Mouse (Mus musculus): ENCODE data around the gene Prnp. TPM values are rescaled to one million over a fixed set of nuclear protein-coding genes. Genes with fewer than 3 reads are reported as not detected.

The Prnp gene
- polyA plus RNA-seq, 1 experiment: 4.8 TPM

DNA sequence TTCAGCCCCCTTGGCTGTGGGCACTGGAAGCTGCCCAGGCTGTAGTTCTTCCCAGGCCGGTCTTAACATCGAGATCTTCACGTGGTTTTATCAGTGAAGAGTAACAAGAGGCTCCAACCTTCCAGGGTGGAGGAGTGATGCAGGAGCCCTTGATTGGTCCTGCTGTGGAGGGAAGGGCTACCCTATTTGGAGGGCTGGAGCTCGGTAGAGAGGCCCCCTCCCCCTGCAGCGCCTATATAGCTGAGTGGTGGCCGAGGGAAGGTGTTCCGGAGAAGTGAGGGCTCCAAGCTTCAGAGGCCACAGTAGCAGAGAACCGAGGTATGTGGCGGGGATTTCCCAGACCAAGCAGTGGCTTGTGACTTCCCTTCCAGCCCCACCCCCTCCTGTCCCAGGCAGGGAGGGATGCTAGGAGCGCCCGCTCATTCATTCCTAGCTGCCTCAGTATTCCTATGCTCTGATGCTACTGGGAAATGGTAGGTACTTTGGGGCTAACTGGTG, 40.9 kb downstream of the Prnp start, which contains the start of gene Prnd:
Gene Prnd (plus strand): TSS at position 264 of the 498 bp plus-strand sequence.
- peaks cover 75% of the 10 kb centered on the region for H3K27me3 ChIP-seq (ENCODE audit: control insufficient read depth)

DNA sequence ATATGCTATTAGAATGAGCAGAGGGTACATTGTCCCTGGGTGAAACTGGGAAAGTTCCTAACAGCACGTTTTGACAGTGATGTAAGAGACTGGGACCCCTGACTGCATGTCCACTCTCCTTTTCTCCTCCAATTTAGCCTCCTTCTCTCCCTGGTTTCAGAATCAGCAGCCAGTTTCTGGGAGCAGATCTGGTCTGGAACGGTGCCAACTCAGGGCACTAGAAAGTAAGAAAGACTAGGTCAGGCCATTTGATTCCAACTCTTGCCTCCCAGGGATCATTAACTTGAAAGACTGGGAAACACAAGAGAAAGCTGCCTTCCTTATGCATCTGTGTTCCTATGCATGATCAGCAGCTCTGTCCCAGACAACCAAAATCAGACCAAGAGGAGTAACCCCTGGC, 42.7 kb downstream of the Prnp start:
- Histone ChIP-seq H3K27me3 (ENCODE audit: control insufficient read depth) (peaks cover 66% of the 10 kb centered on the region), H3K4me1 (ENCODE audit: control insufficient read depth) (peaks cover 6% of the 10 kb centered on the region), H3K36me3 (ENCODE audit: control insufficient read depth) (no peaks in the 10 kb centered on the region), H3K4me3 (replicated peaks) (no peak overlapping the region), H3K9me3 (ENCODE audit: control insufficient read depth, low read length) (no peaks in the 10 kb centered on the region)
- TF ChIP-seq TAL1 (IDR thresholded peaks at IDR 0.05; ENCODE audit: low read length) (no peak), GATA1 (IDR thresholded peaks at IDR 0.05; ENCODE audit: low read length) (no peak)

More for the DNA sequence above, 40.9 kb downstream of the Prnp start, which contains the start of gene Prnd:
- TF ChIP-seq GATA1 (IDR thresholded peaks at IDR 0.05; ENCODE audit: low read length) (no peak), TAL1 (IDR thresholded peaks at IDR 0.05; ENCODE audit: low read length) (no peak)
- Histone ChIP-seq H3K4me3 (replicated peaks) (no peak within 1 kb of the TSS), H3K36me3 (ENCODE audit: control insufficient read depth) (no peaks in the 10 kb centered on the region), H3K4me1 (ENCODE audit: control insufficient read depth) (peaks cover 6% of the 10 kb centered on the region), H3K9me3 (ENCODE audit: control insufficient read depth, low read length) (no peaks in the 10 kb centered on the region)

DNA sequence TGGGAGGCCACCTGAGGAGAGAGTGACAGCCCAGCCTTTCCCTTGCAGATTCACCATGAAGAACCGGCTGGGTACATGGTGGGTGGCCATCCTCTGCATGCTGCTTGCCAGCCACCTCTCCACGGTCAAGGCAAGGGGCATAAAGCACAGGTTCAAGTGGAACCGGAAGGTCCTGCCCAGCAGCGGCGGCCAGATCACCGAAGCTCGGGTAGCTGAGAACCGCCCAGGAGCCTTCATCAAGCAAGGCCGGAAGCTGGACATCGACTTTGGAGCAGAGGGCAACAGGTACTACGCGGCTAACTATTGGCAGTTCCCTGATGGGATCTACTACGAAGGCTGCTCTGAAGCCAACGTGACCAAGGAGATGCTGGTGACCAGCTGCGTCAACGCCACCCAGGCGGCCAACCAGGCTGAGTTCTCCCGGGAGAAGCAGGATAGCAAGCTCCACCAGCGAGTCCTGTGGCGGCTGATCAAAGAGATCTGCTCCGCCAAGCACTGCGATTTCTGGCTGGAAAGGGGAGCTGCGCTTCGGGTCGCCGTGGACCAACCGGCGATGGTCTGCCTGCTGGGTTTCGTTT, 43.3 kb downstream of the Prnp start:
- TF ChIP-seq GATA1 (IDR thresholded peaks at IDR 0.05; ENCODE audit: low read length): no peak

DNA sequence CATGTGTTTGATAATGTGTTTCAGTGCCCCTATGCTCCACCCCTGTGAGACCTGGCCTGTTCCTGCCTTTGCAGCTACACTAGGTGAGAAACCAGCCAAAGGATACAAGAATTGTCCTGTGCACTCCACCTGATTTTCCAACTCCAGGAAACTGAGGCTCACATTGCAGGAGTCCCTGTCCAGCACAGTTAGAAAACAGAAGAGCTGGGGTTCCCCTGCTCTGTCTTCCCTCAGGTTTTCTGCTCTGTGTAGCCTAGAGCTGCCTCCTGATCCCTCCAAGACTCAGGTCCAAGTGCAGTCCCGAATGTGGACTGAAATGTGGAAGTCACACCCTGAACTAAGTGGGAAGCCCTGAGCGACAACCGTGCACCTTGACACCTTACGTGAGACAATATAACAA, 44.0 kb downstream of the Prnp start:
- Histone ChIP-seq H3K4me3 (replicated peaks) (no peak overlapping the region), H3K27me3 (ENCODE audit: control insufficient read depth) (peaks cover 58% of the 10 kb centered on the region), H3K9me3 (ENCODE audit: control insufficient read depth, low read length) (no peaks in the 10 kb centered on the region), H3K36me3 (ENCODE audit: control insufficient read depth) (no peaks in the 10 kb centered on the region), H3K4me1 (ENCODE audit: control insufficient read depth) (peaks cover 6% of the 10 kb centered on the region)
- TF ChIP-seq GATA1 (IDR thresholded peaks at IDR 0.05; ENCODE audit: low read length) (no peak), TAL1 (IDR thresholded peaks at IDR 0.05; ENCODE audit: low read length) (no peak)

More for the DNA sequence above, 43.3 kb downstream of the Prnp start:
- H3K36me3 ChIP-seq (ENCODE audit: control insufficient read depth): no peaks in the 10 kb centered on the region
- peaks cover 62% of the 10 kb centered on the region for H3K27me3 ChIP-seq (ENCODE audit: control insufficient read depth)
- peaks cover 6% of the 10 kb centered on the region for H3K4me1 ChIP-seq (ENCODE audit: control insufficient read depth)
- H3K4me3 ChIP-seq (replicated peaks): no peak overlapping the region
- H3K9me3 ChIP-seq (ENCODE audit: control insufficient read depth, low read length): no peaks in the 10 kb centered on the region

DNA sequence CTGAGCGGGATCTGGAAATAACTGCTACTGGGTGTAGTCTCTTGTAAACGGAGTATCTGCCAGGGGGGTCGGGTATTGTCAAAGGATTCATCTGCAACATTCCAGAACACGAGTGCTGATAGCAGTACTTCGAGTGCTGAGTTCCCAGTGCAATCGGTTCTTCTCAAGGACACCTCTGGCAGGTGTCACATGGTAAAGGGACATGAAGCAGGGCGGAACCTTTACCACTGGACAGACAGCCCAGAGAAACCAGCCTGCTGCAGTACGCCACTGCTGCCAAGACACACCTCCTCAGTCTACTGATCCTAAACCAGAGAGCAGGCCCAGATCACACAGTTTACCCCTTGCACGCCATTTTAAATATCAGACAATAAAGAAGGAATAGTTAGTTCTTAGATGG, 45.1 kb downstream of the Prnp start:
- Histone ChIP-seq H3K36me3 (ENCODE audit: control insufficient read depth) (no peaks in the 10 kb centered on the region), H3K4me1 (ENCODE audit: control insufficient read depth) (peaks cover 6% of the 10 kb centered on the region), H3K27me3 (ENCODE audit: control insufficient read depth) (peaks cover 53% of the 10 kb centered on the region), H3K9me3 (ENCODE audit: control insufficient read depth, low read length) (no peaks in the 10 kb centered on the region), H3K4me3 (replicated peaks) (no peak overlapping the region)
- TF ChIP-seq GATA1 (IDR thresholded peaks at IDR 0.05; ENCODE audit: low read length): no peak
- TF ChIP-seq TAL1 (IDR thresholded peaks at IDR 0.05; ENCODE audit: low read length): no peak

DNA sequence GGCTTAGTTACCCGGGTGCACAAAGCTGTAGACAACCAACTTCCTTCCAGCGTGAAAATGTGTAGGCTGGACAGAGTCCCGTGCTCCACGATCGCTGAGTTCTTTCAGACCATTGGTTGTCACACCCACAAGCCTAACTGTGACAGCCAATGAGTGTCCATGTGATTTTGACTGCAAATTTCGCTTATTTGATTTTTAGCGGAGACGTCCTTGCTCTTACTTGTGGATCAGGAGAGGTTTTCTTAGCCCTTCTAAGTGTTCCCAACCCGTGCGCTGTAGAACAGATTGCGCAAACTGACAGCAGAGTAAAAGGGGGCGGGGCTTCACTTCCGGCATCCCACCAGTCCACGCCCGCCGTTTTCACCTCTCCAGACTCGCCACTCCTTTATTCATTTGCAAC, 45.5 kb downstream of the Prnp start:
- Histone ChIP-seq H3K36me3 (ENCODE audit: control insufficient read depth) (no peaks in the 10 kb centered on the region), H3K27me3 (ENCODE audit: control insufficient read depth) (peaks cover 49% of the 10 kb centered on the region), H3K4me3 (replicated peaks) (peak overlapping the region; percentile 31), H3K4me1 (ENCODE audit: control insufficient read depth) (peaks cover 6% of the 10 kb centered on the region), H3K9me3 (ENCODE audit: control insufficient read depth, low read length) (no peaks in the 10 kb centered on the region)
- TF ChIP-seq TAL1 (IDR thresholded peaks at IDR 0.05; ENCODE audit: low read length) (no peak), GATA1 (IDR thresholded peaks at IDR 0.05; ENCODE audit: low read length) (no peak)

DNA sequence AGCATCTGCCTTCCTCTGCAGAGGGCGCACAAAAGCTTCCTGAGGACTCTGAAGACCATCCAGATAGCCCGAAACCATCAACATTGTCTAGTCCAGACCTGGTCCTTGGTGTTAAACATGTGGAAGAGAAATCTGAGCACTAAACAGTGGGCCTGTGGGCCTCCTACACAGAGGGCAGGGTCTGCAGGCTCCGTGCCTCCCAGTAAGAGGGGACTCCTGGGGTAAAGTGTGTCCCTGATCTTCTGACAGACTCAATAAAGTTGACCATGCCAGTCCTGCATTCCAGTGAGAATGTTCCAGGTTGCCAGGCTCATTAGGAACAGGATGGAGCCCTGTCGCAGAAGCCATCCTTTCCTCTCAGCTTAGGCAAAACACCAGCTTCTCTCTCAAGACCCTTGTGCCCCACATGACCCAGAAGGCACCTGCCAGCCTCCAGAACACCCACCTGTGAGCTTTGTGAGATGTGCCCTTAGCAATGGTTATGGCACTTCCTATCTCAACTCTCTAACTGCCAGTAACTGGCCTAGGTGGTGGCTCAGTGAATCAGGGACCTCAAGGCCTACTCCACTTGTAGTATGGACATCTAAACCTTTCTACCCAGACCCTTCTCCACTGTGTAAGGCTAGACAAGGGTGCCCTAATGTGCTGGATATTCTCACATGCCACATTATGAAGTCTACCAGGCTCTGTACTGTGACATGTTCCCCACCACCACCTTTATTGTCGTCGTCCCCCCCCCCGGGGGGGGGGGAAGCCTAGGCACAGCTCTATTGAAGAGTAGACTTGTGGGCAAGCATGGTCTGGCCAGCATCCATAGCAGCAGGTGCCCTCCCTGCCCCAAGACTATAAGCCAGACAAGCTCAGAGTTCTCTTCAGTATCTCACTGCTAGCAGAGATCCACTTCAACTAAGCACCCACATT, 46.9 kb downstream of the Prnp start:
- no peak for TF ChIP-seq GATA1 (IDR thresholded peaks at IDR 0.05; ENCODE audit: low read length)
- TF ChIP-seq TAL1 (IDR thresholded peaks at IDR 0.05; ENCODE audit: low read length): no peak
- no peak overlapping the region for H3K4me3 ChIP-seq (replicated peaks)
- H3K4me1 ChIP-seq (ENCODE audit: control insufficient read depth): peaks cover 6% of the 10 kb centered on the region
- H3K36me3 ChIP-seq (ENCODE audit: control insufficient read depth): no peaks in the 10 kb centered on the region
- H3K9me3 ChIP-seq (ENCODE audit: control insufficient read depth, low read length): no peaks in the 10 kb centered on the region
- H3K27me3 ChIP-seq (ENCODE audit: control insufficient read depth): peaks cover 37% of the 10 kb centered on the region

DNA sequence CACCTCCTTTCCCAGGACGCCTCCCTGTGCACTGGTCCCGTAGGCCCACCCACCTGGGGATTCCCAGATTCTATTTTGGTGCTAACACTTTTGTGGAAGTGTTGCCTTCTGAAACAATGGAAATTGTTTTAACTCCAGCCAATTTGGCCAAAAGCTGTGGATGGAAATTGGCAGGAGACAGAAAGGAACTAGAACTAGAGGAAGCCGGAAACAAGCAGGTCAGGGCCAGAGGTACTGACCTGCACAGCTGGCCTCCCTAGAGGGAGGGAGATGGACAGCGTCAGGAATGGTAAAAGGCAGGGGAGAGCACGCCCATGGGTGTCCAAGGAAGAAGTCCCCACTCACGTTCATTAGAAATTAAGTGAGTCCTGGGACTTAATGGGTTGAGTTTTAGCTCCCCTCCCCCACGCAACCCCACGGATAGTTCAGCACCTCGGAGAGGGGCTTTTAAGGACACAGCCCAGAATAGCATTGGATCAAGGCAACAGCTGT, 48.0 kb downstream of the Prnp start:
- Histone ChIP-seq H3K9me3 (ENCODE audit: control insufficient read depth, low read length) (no peaks in the 10 kb centered on the region), H3K4me3 (replicated peaks) (no peak overlapping the region)
- no peak for TF ChIP-seq GATA1 (IDR thresholded peaks at IDR 0.05; ENCODE audit: low read length)
- no peak for TF ChIP-seq TAL1 (IDR thresholded peaks at IDR 0.05; ENCODE audit: low read length)

DNA sequence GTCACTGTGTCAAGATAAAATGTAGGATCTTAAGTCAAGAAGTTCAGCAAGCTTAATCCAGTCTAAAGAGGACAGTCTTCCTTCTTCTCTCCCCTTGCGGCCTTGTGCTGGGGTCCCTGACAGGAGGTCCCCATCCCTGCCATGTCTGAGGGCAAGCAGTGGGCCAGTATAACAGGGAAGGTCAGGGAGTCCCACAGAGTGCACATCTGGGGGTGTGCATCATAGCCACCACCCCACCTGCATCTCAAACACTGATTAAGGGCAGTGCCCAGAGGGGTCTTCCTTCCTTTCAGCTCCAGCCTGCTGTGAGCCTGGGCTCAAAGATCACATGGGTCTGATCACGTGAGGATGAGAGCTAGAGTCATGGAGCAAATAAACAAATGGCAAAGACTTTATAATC, 51.9 kb downstream of the Prnp start:
- H3K27me3 ChIP-seq (ENCODE audit: control insufficient read depth): no peaks in the 10 kb centered on the region
- no peaks in the 10 kb centered on the region for H3K9me3 ChIP-seq (ENCODE audit: control insufficient read depth, low read length)
- no peaks in the 10 kb centered on the region for H3K4me1 ChIP-seq (ENCODE audit: control insufficient read depth)
- H3K4me3 ChIP-seq (replicated peaks): no peak overlapping the region
- no peaks in the 10 kb centered on the region for H3K36me3 ChIP-seq (ENCODE audit: control insufficient read depth)
- TF ChIP-seq GATA1 (IDR thresholded peaks at IDR 0.05; ENCODE audit: low read length) (no peak), TAL1 (IDR thresholded peaks at IDR 0.05; ENCODE audit: low read length) (no peak)

More for the DNA sequence above, 48.0 kb downstream of the Prnp start:
- Histone ChIP-seq H3K36me3 (ENCODE audit: control insufficient read depth) (no peaks in the 10 kb centered on the region), H3K27me3 (ENCODE audit: control insufficient read depth) (peaks cover 25% of the 10 kb centered on the region), H3K4me1 (ENCODE audit: control insufficient read depth) (peaks cover 6% of the 10 kb centered on the region)

Measured in erythroblast, embryonic 14.5 days (primary cell).